Mouse (Mus musculus): ENCODE results near the gene Foxn3. TPM values are rescaled to one million over a fixed set of nuclear protein-coding genes. Genes with fewer than 3 reads are reported as not detected.

Foxn3 gene
- total and polyA plus RNA-seq, 3 experiments, result 9.7 to 26.8 (median 11.0) TPM

GRCm38 (mm10) chr12:99319171-99319570, 244.2 kb downstream of the Foxn3 start:
- TF ChIP-seq E2F4 (IDR thresholded peaks at IDR 0.05; ENCODE audit: insufficient replicate concordance, low read depth, low read length), result no peak
- TF ChIP-seq PAX5 (IDR thresholded peaks at IDR 0.05; ENCODE audit: low read length), result no peak
- no peak for TF ChIP-seq ELF1 (IDR thresholded peaks at IDR 0.05; ENCODE audit: low read depth, low read length)
- TF ChIP-seq USF1 (IDR thresholded peaks at IDR 0.05; ENCODE audit: low read depth, low read length), result no peak
- TF ChIP-seq USF2 (conservative IDR thresholded peaks at IDR 0.05; ENCODE audit: low read depth, low read length), result no peak
- TF ChIP-seq RCOR1 (conservative IDR thresholded peaks at IDR 0.05; ENCODE audit: low read depth, low read length), result no peak
- no peak for TF ChIP-seq EP300 (IDR thresholded peaks at IDR 0.05; ENCODE audit: low read length)
- no peak for TF ChIP-seq JUN (IDR thresholded peaks at IDR 0.05; ENCODE audit: insufficient read depth, low read depth, low read length)
- no peak for TF ChIP-seq ETS1 (conservative IDR thresholded peaks at IDR 0.05; ENCODE audit: low read depth, low read length)
- no peak for TF ChIP-seq POLR2AphosphoS2 (IDR thresholded peaks at IDR 0.05; ENCODE audit: low read depth, low read length)
- TF ChIP-seq CTCF (conservative IDR thresholded peaks at IDR 0.05 in 1 of 2, IDR thresholded peaks at IDR 0.05 in 1 of 2; ENCODE audit: low read depth in 2 of 2, low read length in 2 of 2), result no peak
- no peak for TF ChIP-seq MYC (IDR thresholded peaks at IDR 0.05; ENCODE audit: low read depth, low read length)
- no peak for TF ChIP-seq TCF12 (IDR thresholded peaks at IDR 0.05; ENCODE audit: low read depth, low read length)
- no peak for TF ChIP-seq CHD2 (IDR thresholded peaks at IDR 0.05; ENCODE audit: low read length)
- no peak for TF ChIP-seq MAZ (IDR thresholded peaks at IDR 0.05; ENCODE audit: low read depth, low read length)
- no peak for TF ChIP-seq MXI1 (IDR thresholded peaks at IDR 0.05; ENCODE audit: low read depth, low read length)
- no peak for TF ChIP-seq MAFK (IDR thresholded peaks at IDR 0.05; ENCODE audit: insufficient replicate concordance, low read length)
- TF ChIP-seq KAT2A (IDR thresholded peaks at IDR 0.05; ENCODE audit: insufficient replicate concordance, low read length), result no peak
- TF ChIP-seq SMC3 (IDR thresholded peaks at IDR 0.05; ENCODE audit: low read depth, low read length), result no peak
- no peak for TF ChIP-seq UBTF (IDR thresholded peaks at IDR 0.05; ENCODE audit: low read depth, low read length)
- H3K27ac ChIP-seq (ENCODE audit: insufficient read depth, low read depth), result no peak overlapping the region
- H3K79me2 ChIP-seq (replicated peaks; ENCODE audit: control insufficient read depth, extremely low read depth, insufficient read depth, poor library complexity, severe bottlenecking), result no peaks in the 10 kb centered on the region; the same call in 1 of the 2 replicates
- DNase-seq (ENCODE audit: extremely low read depth), result no peak
- in situ Hi-C loops (cut with MboI; ENCODE audit: low pct_ligation_motif_present, low pct_unique_long_range_greater_than_20kb, low sequenced_read_pairs) (no loop called here), dilution Hi-C loops (cut with MboI; ENCODE audit: extremely low pct_ligation_motif_present, extremely low pct_unique_long_range_greater_than_20kb, low sequenced_read_pairs) (no loop called here)
- H3K4me1 ChIP-seq (ENCODE audit: control insufficient read depth in 1 of 2, insufficient read depth in 2 of 2), result peaks cover 6 to 38% of the 10 kb centered on the region in 2 experiments; a peak in 3 of 4 replicates
- H3K36me3 ChIP-seq (replicated peaks in 1 of 2; ENCODE audit: control insufficient read depth in 1 of 2, insufficient read depth in 1 of 2, low read length in 1 of 2), result peaks cover 0 to 44% of the 10 kb centered on the region in 2 experiments
- H3K4me2 ChIP-seq (ENCODE audit: insufficient read depth, low read depth, poor library complexity, severe bottlenecking), result no peak overlapping the region
- H3K27me3 ChIP-seq (replicated peaks), result no peaks in the 10 kb centered on the region
- H3K9ac ChIP-seq (ENCODE audit: insufficient read depth, low read depth), result no peak overlapping the region
- H3K4me3 ChIP-seq (replicated peaks in 1 of 3; ENCODE audit: low read depth in 2 of 3, low read length in 2 of 3, poor library complexity in 1 of 3), result no peak overlapping the region
- H3K9me3 ChIP-seq (replicated peaks; ENCODE audit: low read length), result no peaks in the 10 kb centered on the region

GRCm38 (mm10) chr12:99315931-99316330, 247.5 kb downstream of the Foxn3 start:
- Histone ChIP-seq H3K4me2 (ENCODE audit: insufficient read depth, low read depth, poor library complexity, severe bottlenecking) (no peak overlapping the region), H3K79me2 (replicated peaks; ENCODE audit: control insufficient read depth, extremely low read depth, insufficient read depth, poor library complexity, severe bottlenecking) (no peaks in the 10 kb centered on the region; the same call in 1 of the 2 replicates), H3K9ac (ENCODE audit: insufficient read depth, low read depth) (no peak overlapping the region), H3K4me3 (replicated peaks in 1 of 3; ENCODE audit: low read depth in 2 of 3, low read length in 2 of 3, poor library complexity in 1 of 3) (no peak overlapping the region), H3K4me1 (ENCODE audit: control insufficient read depth in 1 of 2, insufficient read depth in 2 of 2) (peaks cover 16 to 48% of the 10 kb centered on the region in 2 experiments), H3K27ac (ENCODE audit: insufficient read depth, low read depth) (no peak overlapping the region), H3K9me3 (replicated peaks; ENCODE audit: low read length) (no peaks in the 10 kb centered on the region), H3K36me3 (replicated peaks in 1 of 2; ENCODE audit: control insufficient read depth in 1 of 2, insufficient read depth in 1 of 2, low read length in 1 of 2) (peaks cover 0 to 34% of the 10 kb centered on the region in 2 experiments), H3K27me3 (replicated peaks) (no peaks in the 10 kb centered on the region)
- DNase-seq (ENCODE audit: extremely low read depth), result no peak
- in situ Hi-C loops (cut with MboI; ENCODE audit: low pct_ligation_motif_present, low pct_unique_long_range_greater_than_20kb, low sequenced_read_pairs), result no loop called here
- dilution Hi-C loops (cut with MboI; ENCODE audit: extremely low pct_ligation_motif_present, extremely low pct_unique_long_range_greater_than_20kb, low sequenced_read_pairs), result no loop called here
- no peak for TF ChIP-seq ZMIZ1 (IDR thresholded peaks at IDR 0.05; ENCODE audit: low read depth, low read length)
- no peak for TF ChIP-seq ZKSCAN1 (IDR thresholded peaks at IDR 0.05; ENCODE audit: borderline replicate concordance, low read depth, low read length)
- TF ChIP-seq CHD2 (IDR thresholded peaks at IDR 0.05; ENCODE audit: low read length), result no peak
- TF ChIP-seq EP300 (IDR thresholded peaks at IDR 0.05; ENCODE audit: low read length), result no peak
- TF ChIP-seq TBP (conservative IDR thresholded peaks at IDR 0.05; ENCODE audit: low read depth, low read length), result no peak
- no peak for TF ChIP-seq TCF12 (IDR thresholded peaks at IDR 0.05; ENCODE audit: low read depth, low read length)
- TF ChIP-seq JUND (conservative IDR thresholded peaks at IDR 0.05; ENCODE audit: low read depth, low read length), result no peak
- TF ChIP-seq ETS1 (conservative IDR thresholded peaks at IDR 0.05; ENCODE audit: low read depth, low read length), result no peak
- no peak for TF ChIP-seq JUN (IDR thresholded peaks at IDR 0.05; ENCODE audit: insufficient read depth, low read depth, low read length)

Measured in CH12.LX (cell line).